ENCODE assay signal across 14 mouse cellular contexts in the genomic region with DNA sequence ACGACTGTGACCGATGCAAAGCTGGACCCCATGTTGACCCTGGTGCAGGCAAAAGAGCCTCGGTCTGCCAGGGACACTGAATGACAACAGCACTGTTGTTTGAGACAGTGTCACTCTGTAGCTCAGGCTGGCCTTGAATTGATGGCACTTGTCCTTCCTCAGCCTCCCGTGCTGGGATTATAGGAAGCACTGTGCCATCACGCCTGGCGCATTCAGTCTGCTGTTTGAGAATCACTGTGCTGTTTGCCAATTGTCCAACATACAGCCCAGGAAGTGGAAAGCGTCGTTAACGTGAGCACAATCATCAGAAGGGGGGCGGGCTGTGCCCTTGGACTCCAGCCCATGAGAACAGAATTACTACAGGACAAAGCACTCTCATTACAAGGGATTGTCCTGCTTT. TPM values are rescaled to one million over a fixed set of nuclear protein-coding genes. Genes with fewer than 3 reads are reported as not detected.
DNase-seq lines count a peak whose midpoint lies in the region; ATAC-seq and TF ChIP-seq lines count a peak whose summit lies in the region.
"Had no signal": no experiment of that assay in that cellular context is flagged by ENCODE, and none has a peak within 500 bp of the region (broad histone marks: within the 10 kb centered on the region; RNA-seq: fewer than 3 reads in every experiment).

No protein-coding gene starts in this region.

- no peak for TF ChIP-seq EP300 in stomach, postnatal 0 days (optimal IDR thresholded peaks at IDR 0.05)

- no peak for TF ChIP-seq CTCF in hindbrain, postnatal 0 days (IDR thresholded peaks at IDR 0.05; ENCODE audit: low read depth)
- TF ChIP-seq CTCF in stomach, postnatal 0 days (IDR thresholded peaks at IDR 0.05; ENCODE audit: low read depth): no peak

- H3K4me2 ChIP-seq in hindbrain, postnatal 0 days (ENCODE audit: low read depth, low read length): no peak overlapping the region
- H3K4me2 ChIP-seq in hindbrain, embryonic 13.5 days: no peak overlapping the region
- no peak overlapping the region for H3K4me2 ChIP-seq in stomach, postnatal 0 days (replicated peaks; ENCODE audit: low read depth)
- H3K4me2 ChIP-seq: limb, embryonic 13.5 days had no signal

- no peaks in the 10 kb centered on the region for H3K9me3 ChIP-seq in hindbrain, postnatal 0 days (ENCODE audit: low read length)
- H3K9me3 ChIP-seq in hindbrain, embryonic 13.5 days: no peaks in the 10 kb centered on the region
- H3K9me3 ChIP-seq in megakaryocyte, embryonic 14.5 days: no peaks in the 10 kb centered on the region
- H3K9me3 ChIP-seq in stomach, postnatal 0 days (ENCODE audit: control insufficient read depth, low read length): no peaks in the 10 kb centered on the region
- H3K9me3 ChIP-seq: limb, embryonic 13.5 days had no signal

- no peaks in the 10 kb centered on the region for H3K4me1 ChIP-seq in hindbrain, postnatal 0 days (ENCODE audit: insufficient read depth, low read length)
- peaks cover 22% of the 10 kb centered on the region for H3K4me1 ChIP-seq in hindbrain, embryonic 13.5 days (replicated peaks)
- peaks cover 27% of the 10 kb centered on the region for H3K4me1 ChIP-seq in megakaryocyte, embryonic 14.5 days
- no peaks in the 10 kb centered on the region for H3K4me1 ChIP-seq in stomach, postnatal 0 days (replicated peaks; ENCODE audit: control insufficient read depth, insufficient read depth)

- H3K9ac ChIP-seq in hindbrain, postnatal 0 days (replicated peaks; ENCODE audit: low read length): no peak overlapping the region
- no peak overlapping the region for H3K9ac ChIP-seq in hindbrain, embryonic 13.5 days
- H3K9ac ChIP-seq in stomach, postnatal 0 days (ENCODE audit: low read length): no peak overlapping the region
- H3K9ac ChIP-seq: limb, embryonic 13.5 days had no signal

- peaks cover 25% of the 10 kb centered on the region for H3K36me3 ChIP-seq in hindbrain, postnatal 0 days (ENCODE audit: insufficient read depth, low read length)
- peaks cover 97% of the 10 kb centered on the region for H3K36me3 ChIP-seq in hindbrain, embryonic 13.5 days
- H3K36me3 ChIP-seq in megakaryocyte, embryonic 14.5 days (replicated peaks; ENCODE audit: low read length): peaks cover 98% of the 10 kb centered on the region
- peaks cover 14% of the 10 kb centered on the region for H3K36me3 ChIP-seq in stomach, postnatal 0 days (ENCODE audit: control insufficient read depth, insufficient read depth, low read length)

- no peaks in the 10 kb centered on the region for H3K27me3 ChIP-seq in hindbrain, postnatal 0 days (ENCODE audit: insufficient read depth, low read length)
- H3K27me3 ChIP-seq in hindbrain, embryonic 13.5 days: no peaks in the 10 kb centered on the region
- no peaks in the 10 kb centered on the region for H3K27me3 ChIP-seq in megakaryocyte, embryonic 14.5 days (replicated peaks)
- H3K27me3 ChIP-seq in stomach, postnatal 0 days (ENCODE audit: control insufficient read depth, insufficient read depth, low read length): no peaks in the 10 kb centered on the region
- H3K27me3 ChIP-seq: limb, embryonic 13.5 days had no signal

- no peak overlapping the region for H3K27ac ChIP-seq in hindbrain, postnatal 0 days
- H3K27ac ChIP-seq in hindbrain, embryonic 13.5 days: no peak overlapping the region
- peak overlapping the region; percentile 56 for H3K27ac ChIP-seq in stomach, postnatal 0 days (replicated peaks)
- H3K27ac ChIP-seq: kidney, postnatal 0 days; limb, embryonic 13.5 days had no signal

- ATAC-seq in hindbrain, postnatal 0 days: 0 out of 2 replicates have a peak, but pooled peaks have one; percentile 15
- no peak for ATAC-seq in hindbrain, embryonic 13.5 days (ENCODE audit: low FRiP score)
- ATAC-seq in megakaryocyte, adult 5-6 weeks (ENCODE audit: poor library complexity, severe bottlenecking): no peak
- peak; percentile 31 for ATAC-seq in stomach, postnatal 0 days (ENCODE audit: low FRiP score, low TSS enrichment)
- ATAC-seq: inflammation-experienced regulatory T-cells, adult 6 months had no signal

- H3K4me3 ChIP-seq in hindbrain, postnatal 0 days (ENCODE audit: low read length): no peak overlapping the region
- H3K4me3 ChIP-seq in hindbrain, embryonic 13.5 days: no peak overlapping the region
- peak overlapping the region; percentile 29 for H3K4me3 ChIP-seq in megakaryocyte, embryonic 14.5 days (replicated peaks)
- no peak overlapping the region for H3K4me3 ChIP-seq in stomach, postnatal 0 days (ENCODE audit: low read depth, low read length)
- H3K4me3 ChIP-seq: limb, embryonic 13.5 days had no signal

- WGBS in hindbrain, postnatal 0 days: 54% methylated on average over 10 of the region's 10 CpGs
- 73% methylated on average over 10 of the region's 10 CpGs for WGBS in hindbrain, embryonic 13.5 days
- WGBS in stomach, postnatal 0 days: 56% methylated on average over 10 of the region's 10 CpGs

- peak; percentile 65 to 88 for DNase-seq in adrenal gland, adult (ENCODE audit: inconsistent age in 2 of 2, low spot score in 1 of 2)
- no peak for DNase-seq in adrenal gland, adult 18-20 months (ENCODE audit: low spot score in 2 of 2)
- DNase-seq in hindbrain, postnatal 0 days (ENCODE audit: low spot score): no peak
- DNase-seq in stomach, postnatal 0 days (ENCODE audit: low spot score): peak; percentile 44
- no peak for DNase-seq in thymus, postnatal 25 days
- DNase-seq: cerebellum, adult 18-20 months; midbrain, embryonic 14.5 days; thymus, postnatal 36 days had no signal

RNA-seq across cellular contexts. Expression of a gene that starts 7.3 kb away (rescaled TPM):
- total RNA-seq in adrenal gland, adult 18-20 months (2021): 10 to 100 TPM; 40.6 to 45.2 TPM
- 159 and 240 TPM in 2 replicates for total RNA-seq in hindbrain, postnatal 0 days (2014; rRNA removed)
- 66.3 and 69.7 TPM in 2 replicates for polyA plus RNA-seq in hindbrain, postnatal 0 days (2015; fragmentation: Nextera tagmentation; extraction: Ambion mirVana)
- 76.2 and 77.7 TPM in 2 replicates for polyA plus RNA-seq in hindbrain, embryonic 13.5 days (2015; fragmentation: Nextera tagmentation; extraction: Ambion mirVana)
- polyA plus RNA-seq in megakaryocyte, embryonic 14.5 days (2012; ENCODE audit: insufficient read depth, low replicate concordance): 11.5 TPM in 1 of 2 replicates, not detected in the other
- total RNA-seq in megakaryocyte, adult 5-6 weeks (2015): 20.4 and 22.4 TPM in 2 replicates
- 22.9 and 23.3 TPM in 2 replicates for total RNA-seq in megakaryocyte, adult 5-6 weeks (2017)
- 13.3 and 14.4 TPM in 2 replicates for polyA plus RNA-seq in stomach, postnatal 0 days (2015; fragmentation: Nextera tagmentation; extraction: Ambion mirVana)

RNA-seq across cellular contexts. Expression of a gene that starts 7.8 kb away (rescaled TPM):
- total RNA-seq in adrenal gland, adult 18-20 months (2021): 10 to 100 TPM; 59.7 to 69.7 TPM
- 19.7 and 24.5 TPM in 2 replicates for total RNA-seq in hindbrain, postnatal 0 days (2014; rRNA removed)
- polyA plus RNA-seq in hindbrain, postnatal 0 days (2015; fragmentation: Nextera tagmentation; extraction: Ambion mirVana): 49.9 and 53.0 TPM in 2 replicates
- polyA plus RNA-seq in hindbrain, embryonic 13.5 days (2015; fragmentation: Nextera tagmentation; extraction: Ambion mirVana): 53.0 and 53.1 TPM in 2 replicates
- polyA plus RNA-seq in megakaryocyte, embryonic 14.5 days (2012; ENCODE audit: insufficient read depth, low replicate concordance): 6.9 and 22.1 TPM in 2 replicates
- 15.6 and 18.9 TPM in 2 replicates for total RNA-seq in megakaryocyte, adult 5-6 weeks (2015)
- total RNA-seq in megakaryocyte, adult 5-6 weeks (2017): 27.8 and 28.0 TPM in 2 replicates
- 51.2 and 53.5 TPM in 2 replicates for polyA plus RNA-seq in stomach, postnatal 0 days (2015; fragmentation: Nextera tagmentation; extraction: Ambion mirVana)

RNA-seq across cellular contexts. Expression of a gene that starts 7.9 kb away (rescaled TPM):
- 100 to 1,000 TPM; 222 to 239 TPM for total RNA-seq in adrenal gland, adult 18-20 months (2021)
- total RNA-seq in hindbrain, postnatal 0 days (2014; rRNA removed): 177 and 187 TPM in 2 replicates
- polyA plus RNA-seq in hindbrain, postnatal 0 days (2015; fragmentation: Nextera tagmentation; extraction: Ambion mirVana): 355 and 362 TPM in 2 replicates
- polyA plus RNA-seq in hindbrain, embryonic 13.5 days (2015; fragmentation: Nextera tagmentation; extraction: Ambion mirVana): 232 and 248 TPM in 2 replicates
- 13.6 and 46.2 TPM in 2 replicates for polyA plus RNA-seq in megakaryocyte, embryonic 14.5 days (2012; ENCODE audit: insufficient read depth, low replicate concordance)
- total RNA-seq in megakaryocyte, adult 5-6 weeks (2015): 144 and 147 TPM in 2 replicates
- 66.2 and 100 TPM in 2 replicates for total RNA-seq in megakaryocyte, adult 5-6 weeks (2017)
- 282 and 289 TPM in 2 replicates for polyA plus RNA-seq in stomach, postnatal 0 days (2015; fragmentation: Nextera tagmentation; extraction: Ambion mirVana)

RNA-seq across cellular contexts. Expression of a gene that starts 16.9 kb away (rescaled TPM):
- 100 to 1,000 TPM; 177 to 178 TPM for total RNA-seq in adrenal gland, adult 18-20 months (2021)
- total RNA-seq in hindbrain, postnatal 0 days (2014; rRNA removed): 248 and 278 TPM in 2 replicates
- polyA plus RNA-seq in hindbrain, postnatal 0 days (2015; fragmentation: Nextera tagmentation; extraction: Ambion mirVana): 221 and 231 TPM in 2 replicates
- 239 and 245 TPM in 2 replicates for polyA plus RNA-seq in hindbrain, embryonic 13.5 days (2015; fragmentation: Nextera tagmentation; extraction: Ambion mirVana)
- 23.2 and 24.6 TPM in 2 replicates for polyA plus RNA-seq in megakaryocyte, embryonic 14.5 days (2012; ENCODE audit: insufficient read depth, low replicate concordance)
- 70.1 and 71.1 TPM in 2 replicates for total RNA-seq in megakaryocyte, adult 5-6 weeks (2015)
- 43.9 and 48.8 TPM in 2 replicates for total RNA-seq in megakaryocyte, adult 5-6 weeks (2017)
- polyA plus RNA-seq in stomach, postnatal 0 days (2015; fragmentation: Nextera tagmentation; extraction: Ambion mirVana): 87.0 and 96.8 TPM in 2 replicates

RNA-seq across cellular contexts. Expression of a gene that starts 29.0 kb away (rescaled TPM):
- 100 to 1,000 TPM in 1 of 2 experiments, 10 to 100 TPM in 1; 78.8 to 149 TPM for total RNA-seq in adrenal gland, adult 18-20 months (2021)
- 184 and 189 TPM in 2 replicates for total RNA-seq in hindbrain, postnatal 0 days (2014; rRNA removed)
- polyA plus RNA-seq in hindbrain, postnatal 0 days (2015; fragmentation: Nextera tagmentation; extraction: Ambion mirVana): 312 and 318 TPM in 2 replicates
- 132 and 135 TPM in 2 replicates for polyA plus RNA-seq in hindbrain, embryonic 13.5 days (2015; fragmentation: Nextera tagmentation; extraction: Ambion mirVana)
- 72.4 and 308 TPM in 2 replicates for polyA plus RNA-seq in megakaryocyte, embryonic 14.5 days (2012; ENCODE audit: insufficient read depth, low replicate concordance)
- 5.9 and 6.6 TPM in 2 replicates for total RNA-seq in megakaryocyte, adult 5-6 weeks (2015)
- 19.3 and 20.7 TPM in 2 replicates for total RNA-seq in megakaryocyte, adult 5-6 weeks (2017)
- polyA plus RNA-seq in stomach, postnatal 0 days (2015; fragmentation: Nextera tagmentation; extraction: Ambion mirVana): 156 and 160 TPM in 2 replicates

Comparison
In these comparisons a context has a peak if more than half of its experiments do, and no peak if none do; other contexts are left out.
1. DNase-seq: peak in adrenal gland, adult (2 of 2) and stomach, postnatal 0 days (single experiment); none in adrenal gland, adult 18-20 months (0 of 2), hindbrain, postnatal 0 days (single experiment) and thymus, postnatal 25 days (single experiment).
2. ATAC-seq: peak in hindbrain, postnatal 0 days (single experiment) and stomach, postnatal 0 days (single experiment); none in hindbrain, embryonic 13.5 days (single experiment) and megakaryocyte, adult 5-6 weeks (single experiment).